Mouse (Mus musculus): ENCODE measurements around the gene Tmub1. TPM values are rescaled to one million over a fixed set of nuclear protein-coding genes. Genes with fewer than 3 reads are reported as not detected.

Tmub1 gene
- total RNA-seq, 2 experiments from 2014 or later: 18.1 to 22.2 TPM

DNA sequence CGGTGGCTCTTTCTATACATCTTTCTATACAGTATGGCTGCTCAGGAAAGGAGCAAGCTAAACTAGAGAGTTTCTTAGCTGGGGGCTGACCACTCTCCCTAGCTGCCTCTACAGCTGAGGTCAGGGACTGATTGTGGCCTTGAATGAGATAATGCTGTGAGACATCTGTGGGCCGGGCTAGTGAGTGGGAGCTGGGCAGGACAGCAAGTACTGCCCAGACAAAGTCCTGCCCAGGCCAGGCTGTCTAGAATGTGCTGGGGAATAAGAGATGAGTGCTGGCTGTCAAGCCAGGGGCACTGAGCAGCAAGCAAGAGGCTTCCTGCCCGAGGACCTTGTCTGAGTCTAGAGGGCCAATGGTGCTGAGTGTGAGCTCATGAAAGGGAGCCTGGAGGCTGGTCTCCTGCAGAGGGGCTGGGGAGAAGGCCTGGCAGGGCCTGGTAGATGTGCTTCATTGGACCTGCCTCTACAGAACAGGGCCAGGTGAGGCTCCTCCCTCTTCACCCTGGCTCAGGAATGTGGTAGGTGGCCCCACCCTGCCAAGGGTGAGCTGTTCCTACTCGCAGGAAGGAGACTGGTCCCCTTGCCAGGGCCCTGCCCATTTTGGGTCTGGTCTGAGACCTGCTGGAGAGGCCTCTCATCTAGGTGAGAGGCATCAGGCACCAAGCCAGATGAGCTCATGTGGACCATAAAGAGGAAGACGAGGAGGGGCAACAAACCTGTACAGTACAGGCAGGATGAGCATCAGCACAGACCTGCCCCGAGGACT is 28.0 kb upstream of the Tmub1 start:
- TF ChIP-seq CTCF (IDR thresholded peaks at IDR 0.05): no peak
- intact Hi-C loops (cut with DNase I): no loop called here
- peak overlapping the region; percentile 63; the same call in 1 of the 2 replicates for H3K27ac ChIP-seq
- DNase-seq: no peak
- peak overlapping the region; percentile 73 for H3K4me3 ChIP-seq

DNA sequence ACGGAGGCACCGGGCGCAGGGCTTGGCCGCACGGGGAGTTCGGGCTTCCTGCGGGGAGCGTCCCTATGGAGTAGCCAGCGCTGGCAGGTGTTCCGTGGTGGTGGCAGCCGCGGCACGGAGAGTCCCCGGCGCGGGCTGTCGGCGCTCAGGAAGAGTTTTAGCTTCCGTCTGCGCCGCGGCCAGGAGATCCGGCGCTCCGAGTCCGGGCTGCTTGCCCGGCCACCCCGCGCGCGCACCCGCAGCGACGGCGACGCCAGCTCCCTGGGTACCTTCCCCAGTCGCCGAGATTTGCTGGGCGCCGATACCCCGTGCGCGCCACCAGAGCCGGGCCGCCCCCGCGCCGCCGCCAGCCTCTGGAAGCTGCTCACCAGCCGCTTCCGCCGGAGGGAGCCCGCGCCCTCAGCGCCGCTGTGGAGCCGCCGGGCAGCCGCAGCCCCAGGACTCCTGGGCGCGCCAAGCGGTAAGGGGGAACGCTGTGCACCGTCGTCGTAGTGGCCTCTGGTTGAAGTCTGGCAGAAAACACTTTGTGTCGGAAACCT is 27.1 kb upstream of the Tmub1 start:
- H3K27ac ChIP-seq: peak overlapping the region; percentile 63
- DNase-seq: peak; percentile 71
- TF ChIP-seq CTCF (IDR thresholded peaks at IDR 0.05): peak; percentile 42
- peak overlapping the region; percentile 73 for H3K4me3 ChIP-seq
- intact Hi-C loops (cut with DNase I): loop anchor here (5.0 kb wide), 2 partner anchors 77 to 207 kb away; no protein-coding TSS in a partner anchor

DNA sequence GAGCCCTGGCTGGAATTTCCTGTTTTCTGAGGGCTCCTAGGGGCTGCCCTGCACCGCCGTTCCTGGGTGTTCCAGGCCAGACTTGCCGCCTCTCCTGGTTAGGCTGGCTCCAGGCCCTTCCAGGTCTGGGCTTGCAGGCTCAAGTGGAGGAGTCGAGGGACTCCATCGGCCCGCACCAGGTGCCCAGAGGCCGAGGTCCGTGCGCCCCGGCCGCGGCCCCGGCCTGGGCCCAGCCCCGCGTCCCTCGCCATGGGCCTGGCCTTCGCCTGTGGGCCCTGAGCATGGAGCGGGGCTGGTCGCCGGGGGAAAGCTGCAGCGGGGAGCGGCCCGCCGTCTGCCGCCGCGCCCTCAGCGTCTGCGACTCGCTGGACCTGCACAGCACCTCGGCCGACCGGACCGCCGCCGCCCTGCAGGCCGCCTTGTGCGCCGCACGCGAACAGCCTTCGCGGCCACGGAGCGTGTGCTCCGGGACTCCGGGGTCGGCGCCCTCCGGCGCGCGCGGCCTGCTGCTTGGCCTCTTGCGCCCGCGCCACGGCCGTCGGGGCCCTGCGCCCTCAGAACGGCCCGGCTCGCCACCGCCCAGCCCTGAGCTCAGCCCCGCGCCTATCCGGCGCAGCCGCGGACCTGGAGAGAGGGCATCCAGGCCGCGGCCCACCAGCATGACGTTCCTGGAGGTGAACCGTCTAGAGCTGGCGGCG is 26.5 kb upstream of the Tmub1 start:
- TF ChIP-seq CTCF (IDR thresholded peaks at IDR 0.05): no peak
- Histone ChIP-seq H3K27ac (peak overlapping the region; percentile 63), H3K4me3 (peak overlapping the region; percentile 73)
- intact Hi-C loops (cut with DNase I): loop anchor here (5.0 kb wide), 2 partner anchors 77 to 207 kb away; no protein-coding TSS in a partner anchor
- no peak for DNase-seq

DNA sequence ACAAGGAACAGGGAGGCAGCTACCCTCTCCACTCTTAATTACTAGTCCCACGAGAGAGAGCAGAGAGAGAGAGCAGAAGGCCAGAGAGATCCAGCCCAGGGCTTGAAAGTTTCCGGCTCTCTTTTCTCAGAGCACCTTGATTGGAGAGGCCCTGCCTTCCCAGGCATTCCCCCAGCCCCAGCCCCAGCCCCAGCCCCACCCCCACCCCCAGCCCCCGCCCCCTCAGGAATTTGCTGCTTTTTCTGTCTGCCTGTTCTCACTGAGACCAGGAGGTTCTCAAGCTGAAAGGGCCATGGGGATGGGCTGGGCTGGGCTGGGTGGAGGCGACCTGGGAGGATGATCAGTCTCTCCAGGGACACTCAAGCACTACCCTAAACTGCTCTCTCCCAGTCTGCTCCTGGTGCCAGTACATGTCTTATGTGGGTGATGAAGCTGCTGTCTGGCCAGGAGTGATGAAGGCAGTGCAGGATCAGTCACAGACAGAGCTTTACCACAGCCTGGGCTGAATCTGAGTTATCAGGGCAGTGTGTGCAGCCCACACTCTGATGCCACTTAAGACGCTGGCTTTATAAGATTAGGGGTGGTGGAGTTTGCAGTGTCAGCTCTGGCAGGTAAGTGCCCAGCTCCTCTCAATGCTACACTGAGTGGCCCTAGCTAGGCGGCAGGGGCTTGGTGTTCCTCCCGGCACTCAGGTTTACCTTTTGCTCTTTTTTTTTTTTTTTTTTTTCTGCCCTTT is 25.4 kb upstream of the Tmub1 start:
- Histone ChIP-seq H3K4me3 (no peak overlapping the region), H3K27ac (no peak overlapping the region)
- DNase-seq: no peak
- intact Hi-C loops (cut with DNase I): loop anchor here (5.0 kb wide), 2 partner anchors 76 to 206 kb away; no protein-coding TSS in a partner anchor
- TF ChIP-seq CTCF (IDR thresholded peaks at IDR 0.05): no peak

DNA sequence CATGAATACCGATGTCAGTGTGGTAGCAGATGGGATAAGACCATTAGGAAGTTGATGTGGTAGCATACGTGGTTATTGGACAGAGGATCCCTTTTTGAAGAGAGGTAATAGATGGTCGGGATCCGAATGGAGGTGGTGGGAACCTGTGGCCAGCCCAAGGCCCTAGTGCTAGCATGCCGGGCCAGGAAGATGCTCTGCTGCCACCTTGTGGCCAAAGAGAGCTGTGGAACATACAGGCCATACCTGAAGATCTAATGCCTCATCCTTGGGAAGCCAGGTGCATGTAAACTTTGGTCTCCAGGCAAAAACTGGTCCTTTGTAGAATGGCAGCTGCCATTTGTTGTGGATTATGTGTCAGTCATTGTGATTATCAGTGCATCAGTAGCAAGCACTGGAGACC is 22.9 kb upstream of the Tmub1 start:
- H3K4me3 ChIP-seq: no peak overlapping the region
- DNase-seq: peak; percentile 84
- no peak overlapping the region for H3K27ac ChIP-seq
- intact Hi-C loops (cut with DNase I): loop anchor here (1.0 to 5.0 kb wide), 4 partner anchors 18 to 203 kb away; partner anchors contain the start of gene Agap3
- peak; percentile 98 for TF ChIP-seq CTCF (IDR thresholded peaks at IDR 0.05)

DNA sequence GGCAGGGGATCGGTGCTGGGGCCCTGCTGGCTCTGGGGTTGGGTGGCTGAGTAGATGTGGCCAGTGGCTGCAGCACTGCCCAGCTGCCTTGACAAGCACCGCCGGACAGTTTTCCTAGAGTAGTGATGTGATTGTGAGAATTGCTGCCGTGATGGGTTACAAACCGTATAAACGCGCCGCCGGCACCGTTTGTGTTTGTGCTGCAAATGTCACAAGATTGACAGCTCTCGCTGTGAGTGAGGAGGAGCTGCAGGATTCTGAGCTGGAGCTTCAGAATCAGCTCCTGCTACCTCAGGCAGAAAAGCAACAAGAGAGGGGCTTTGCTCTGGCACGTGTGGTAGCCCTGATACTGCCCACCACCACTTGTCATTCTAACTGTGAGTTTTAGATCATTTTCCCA is 19.1 kb upstream of the Tmub1 start:
- H3K27ac ChIP-seq: no peak overlapping the region
- intact Hi-C loops (cut with DNase I): no loop called here
- H3K4me3 ChIP-seq: no peak overlapping the region
- TF ChIP-seq CTCF (IDR thresholded peaks at IDR 0.05): no peak
- DNase-seq: no peak

DNA sequence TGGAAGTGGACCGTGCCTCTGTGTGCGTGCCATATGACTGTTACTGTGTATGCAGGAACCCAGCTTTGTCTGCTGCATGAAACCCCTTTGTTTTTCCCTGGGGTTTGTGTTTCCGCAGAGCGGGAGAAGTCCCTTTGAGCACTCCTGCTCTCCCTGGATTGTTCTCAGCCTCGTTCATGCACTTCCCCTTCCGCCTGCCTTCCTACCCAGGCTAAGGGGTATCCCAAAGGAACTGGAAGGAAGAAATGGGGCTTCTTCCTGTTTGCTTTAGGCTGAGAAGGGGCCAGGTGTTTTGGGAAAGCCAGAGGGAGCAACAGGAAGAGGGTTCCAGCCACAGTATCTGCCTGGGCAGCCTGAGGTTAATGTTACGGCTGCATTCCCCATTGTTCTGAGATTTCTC is 8.0 kb upstream of the Tmub1 start:
- no peak for TF ChIP-seq CTCF (IDR thresholded peaks at IDR 0.05)
- intact Hi-C loops (cut with DNase I): no loop called here
- DNase-seq: no peak
- no peak overlapping the region for H3K4me3 ChIP-seq
- peak overlapping the region; percentile 51; the same call in 1 of the 2 replicates for H3K27ac ChIP-seq

DNA sequence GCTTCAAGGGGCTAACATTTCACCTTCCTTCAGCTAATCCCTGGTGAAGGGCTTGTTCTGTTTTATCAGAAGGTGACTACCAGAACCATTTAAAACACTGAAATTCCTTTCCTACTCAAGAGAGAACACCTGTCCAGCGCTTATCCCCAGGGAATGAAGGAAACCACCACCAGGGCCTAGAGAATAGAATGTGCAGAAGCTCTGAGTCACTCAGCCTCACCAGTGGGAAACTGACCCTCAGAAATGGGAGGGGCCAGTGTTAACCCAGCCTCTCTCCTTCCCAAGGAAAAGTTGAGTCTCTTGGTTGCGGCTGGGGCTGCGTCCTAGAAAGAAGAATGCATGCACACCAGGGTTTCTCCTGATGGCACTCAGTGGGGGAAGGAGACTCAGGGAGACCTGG is 7.4 kb upstream of the Tmub1 start:
- peak overlapping the region; percentile 10; the same call in 1 of the 2 replicates for H3K4me3 ChIP-seq
- intact Hi-C loops (cut with DNase I): no loop called here
- peak overlapping the region; percentile 51; the same call in 1 of the 2 replicates for H3K27ac ChIP-seq

DNA sequence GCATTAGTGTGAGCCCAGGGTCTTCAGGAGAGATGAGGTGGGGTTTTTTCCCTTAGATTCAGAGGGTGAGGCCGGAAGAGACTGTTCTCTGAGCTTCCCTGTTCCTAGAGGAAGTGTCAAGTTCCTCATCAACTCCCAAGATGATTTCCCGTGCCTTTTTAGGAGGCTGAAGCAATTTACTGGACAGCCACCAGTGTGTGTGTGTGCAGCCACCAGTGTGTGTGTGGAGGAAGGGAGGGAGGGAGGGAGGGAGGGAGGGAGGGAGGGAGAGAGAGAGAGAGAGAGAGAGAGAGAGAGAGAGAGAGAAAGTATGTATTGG is 6.3 kb upstream of the Tmub1 start:
- Histone ChIP-seq H3K4me3 (peak overlapping the region; percentile 88), H3K27ac (peak overlapping the region; percentile 96)
- intact Hi-C loops (cut with DNase I): loop anchor here (2.0 to 5.0 kb wide), 2 partner anchors 17 to 37 kb away; no protein-coding TSS in a partner anchor
- DNase-seq: no peak
- no peak for TF ChIP-seq CTCF (IDR thresholded peaks at IDR 0.05)

More for the DNA sequence above, 7.4 kb upstream of the Tmub1 start:
- TF ChIP-seq CTCF (IDR thresholded peaks at IDR 0.05): no peak
- DNase-seq: no peak

DNA sequence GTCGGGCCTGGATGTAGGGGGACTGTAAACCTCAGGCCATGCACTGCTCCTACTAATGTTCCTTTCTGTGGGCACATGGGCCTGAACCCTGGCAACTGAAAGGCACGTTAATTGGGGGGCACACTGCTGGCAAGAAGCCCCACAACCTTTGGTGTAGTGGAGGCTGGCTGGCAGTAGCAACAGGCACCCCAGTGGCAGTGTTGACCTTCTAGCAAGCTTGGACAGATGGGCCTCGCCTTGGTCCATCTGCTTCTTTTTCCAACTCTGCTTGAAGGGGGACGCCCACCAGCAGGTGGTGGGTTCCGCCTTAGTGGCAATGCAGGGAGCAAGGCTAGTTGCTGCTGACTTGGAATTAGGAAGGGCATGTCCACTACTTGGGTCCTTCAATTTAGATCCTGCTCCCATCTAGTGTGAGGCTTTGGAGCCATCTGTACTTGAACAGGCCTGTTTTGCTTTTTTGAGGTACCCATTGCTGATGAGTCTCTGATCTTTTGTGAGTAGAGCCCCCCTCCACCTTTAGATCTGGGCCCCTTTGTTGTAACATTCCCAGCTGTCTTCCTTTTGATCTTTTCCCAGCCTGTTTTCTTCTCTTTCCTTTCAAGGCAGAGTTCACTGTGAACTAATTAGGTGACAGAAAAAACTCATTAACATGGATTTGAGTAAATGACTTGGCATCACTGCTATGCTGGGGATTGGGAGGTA is 5.8 kb upstream of the Tmub1 start:
- no peak for DNase-seq
- intact Hi-C loops (cut with DNase I): loop anchor here (2.0 to 5.0 kb wide), 2 partner anchors 17 to 36 kb away; no protein-coding TSS in a partner anchor
- no peak for TF ChIP-seq CTCF (IDR thresholded peaks at IDR 0.05)
- H3K4me3 ChIP-seq: peak overlapping the region; percentile 88
- H3K27ac ChIP-seq: peak overlapping the region; percentile 96

DNA sequence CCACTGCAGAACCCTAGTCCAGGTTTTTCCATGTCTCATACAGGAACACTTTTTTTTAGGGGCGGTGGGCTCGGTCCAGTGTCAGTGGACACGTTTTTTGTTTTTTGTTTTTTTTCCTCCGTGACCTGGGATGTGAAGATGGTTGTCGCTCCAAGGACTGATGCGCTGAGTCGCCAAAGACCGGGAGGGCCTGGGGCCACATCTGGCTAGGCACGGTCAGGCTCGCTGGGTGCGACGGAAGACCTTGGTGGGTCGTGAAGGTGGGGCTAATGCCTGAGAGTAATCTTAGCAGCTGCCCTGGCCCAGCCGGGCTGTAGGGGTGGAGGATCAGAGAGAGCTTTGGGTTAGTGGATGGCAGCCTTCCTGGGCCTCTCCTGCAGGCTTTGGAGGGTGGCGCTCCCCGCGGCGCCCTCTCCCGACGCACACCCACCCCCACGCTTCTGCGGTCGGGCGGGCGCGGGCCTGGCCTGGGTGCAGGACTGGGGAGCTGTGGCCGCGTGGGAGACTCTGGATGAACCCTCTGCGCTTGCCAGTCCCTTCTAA is 5.1 kb upstream of the Tmub1 start:
- intact Hi-C loops (cut with DNase I): loop anchor here (2.0 to 5.0 kb wide), 2 partner anchors 18 to 35 kb away; no protein-coding TSS in a partner anchor
- peak overlapping the region; percentile 96 for H3K27ac ChIP-seq
- H3K4me3 ChIP-seq: peak overlapping the region; percentile 88
- peak; percentile 57 for DNase-seq
- no peak for TF ChIP-seq CTCF (IDR thresholded peaks at IDR 0.05)
